Mouse (Mus musculus) E14TG2a.4 (cell line): Measurements from ENCODE around the gene Ung.

ENCODE experiments used
- CTCF ChIP-seq: conservative IDR thresholded peaks from 2 replicates; pipeline ENCODE4 v1.5.1; 2014; ENCODE audit warnings: low read length
- NANOG ChIP-seq: IDR thresholded peaks from 2 replicates; pipeline ENCODE4 v1.6.1; 2014; ENCODE audit warnings: borderline replicate concordance, low read length, mixed read lengths
- POU5F1 ChIP-seq: IDR thresholded peaks from 2 replicates; pipeline ENCODE4 v1.6.1; 2014; ENCODE audit warnings: low read length, borderline replicate concordance

DNA sequence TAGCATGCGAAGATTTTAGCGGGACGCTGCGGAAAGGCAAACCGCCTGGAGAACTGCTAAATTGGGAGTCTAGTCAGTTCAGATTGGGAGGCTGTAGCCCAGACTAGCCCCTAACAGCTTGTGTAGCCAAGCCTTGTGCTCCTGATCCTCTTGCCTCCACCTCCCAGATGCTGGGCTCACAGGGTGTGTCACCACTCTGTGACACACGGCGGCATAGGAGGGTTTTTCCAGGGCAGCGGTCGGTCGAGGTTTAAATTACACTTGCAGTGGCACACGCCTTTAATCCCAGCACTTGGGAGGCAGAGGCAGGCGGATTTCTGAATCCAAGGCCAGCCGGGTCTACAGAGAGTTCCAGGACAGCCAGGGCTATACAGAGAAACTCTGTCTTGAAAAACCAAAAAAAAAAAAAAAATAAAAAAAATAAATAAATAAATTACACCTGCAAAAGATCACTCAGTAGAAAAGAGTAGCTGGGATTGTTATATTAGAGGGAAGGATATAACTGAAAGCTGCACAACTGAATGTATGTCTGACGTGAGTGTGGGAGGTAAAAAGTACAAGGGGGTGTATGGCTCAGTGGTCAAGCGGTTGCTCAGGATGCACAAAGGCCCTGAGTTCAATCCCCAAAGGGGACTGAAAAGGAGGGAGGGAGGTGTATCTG is 506 bp upstream of the Ung start:
- TF ChIP-seq CTCF (no peak), NANOG (no peak), POU5F1 (no peak)
